Mouse (Mus musculus) C2C12 (cell line): ENCODE results near the gene Sypl. TPM values are rescaled to one million over a fixed set of nuclear protein-coding genes. Genes with fewer than 3 reads are reported as not detected.
"Not testable (repeated sequence)": the region's sequence is repeated elsewhere in the genome, so short reads cannot be mapped to it uniquely, and the experiment has no call there.

Experiments
- H3K27me3 ChIP-seq: one replicate; pipeline ENCODE4 v1.6.1; 2011; ENCODE audit not compliant: control insufficient read depth, insufficient read depth, insufficient read length
- H3K36me3 ChIP-seq: one replicate; pipeline ENCODE4 v1.6.1; 2011; ENCODE audit not compliant: control insufficient read depth, insufficient read depth
- H3K4me3 ChIP-seq: one replicate; pipeline ENCODE4 v1.5.1; 2011; ENCODE audit warnings: mild to moderate bottlenecking, control low read depth; ENCODE audit not compliant: poor library complexity, insufficient read depth, severe bottlenecking
- H3K79me2 ChIP-seq: one replicate; pipeline ENCODE4 v1.6.1; 2011; ENCODE audit not compliant: control insufficient read depth, insufficient read depth
- H3K79me3 ChIP-seq: one replicate; pipeline ENCODE4 v1.6.1; 2011; ENCODE audit warnings: low read depth, control low read depth
- H3ac ChIP-seq: one replicate; pipeline ENCODE3; 2011; ENCODE audit warnings: low read depth; ENCODE audit not compliant: control insufficient read depth, insufficient read length
- CEBPB ChIP-seq: IDR thresholded peaks from one replicate; pipeline ENCODE4 v1.6.1; 2011; ENCODE audit warnings: low read depth, mild to moderate bottlenecking, control low read depth, moderate library complexity
- CTCF ChIP-seq: IDR thresholded peaks from one replicate; pipeline ENCODE4 v1.5.1; 2011; ENCODE audit not compliant: control insufficient read depth, insufficient read depth, insufficient read length
- FOSL1 ChIP-seq: IDR thresholded peaks from one replicate; pipeline ENCODE4 v1.8.0; 2011; ENCODE audit warnings: mild to moderate bottlenecking, low read length; ENCODE audit not compliant: poor library complexity, insufficient read depth, severe bottlenecking
- MAX ChIP-seq: IDR thresholded peaks from one replicate; pipeline ENCODE4 v1.6.1; 2011; ENCODE audit warnings: mild to moderate bottlenecking, control low read depth
- MYOD1 ChIP-seq: IDR thresholded peaks from one replicate; pipeline ENCODE4 v1.6.1; 2011; ENCODE audit warnings: low read depth; ENCODE audit not compliant: control insufficient read depth, insufficient read length
- MYOG ChIP-seq: IDR thresholded peaks from one replicate; pipeline ENCODE4 v1.6.1; 2011; ENCODE audit not compliant: control insufficient read depth, insufficient read length; ENCODE audit errors: extremely low read depth
- USF1 ChIP-seq: IDR thresholded peaks from one replicate; pipeline ENCODE4 v1.6.1; 2011; ENCODE audit warnings: low read depth, mild to moderate bottlenecking, control low read depth, moderate library complexity
- polyA plus RNA-seq: library from polyadenylated mRNA; unstranded; fragments of >200 nt; fragmentation: generic; extraction: Trizol; gene quantifications from one replicate; pipeline ENCODE4 v1.2.1, GENCODE M21; 2012; ENCODE audit warnings: missing spikeins

Sypl gene
- polyA plus RNA-seq, 1 experiment = 37.0 TPM

- H3K79me3 ChIP-seq = no peaks in the 10 kb centered on the region
- no peaks in the 10 kb centered on the region for H3K79me2 ChIP-seq
- TF ChIP-seq FOSL1 (no peak), CTCF (no peak), CEBPB (no peak), USF1 (no peak), MYOG (no peak), MAX (no peak), MYOD1 (no peak)
- no peak overlapping the region for H3K4me3 ChIP-seq
- no peaks in the 10 kb centered on the region for H3K27me3 ChIP-seq
- no peak overlapping the region for H3ac ChIP-seq
- H3K36me3 ChIP-seq = no peaks in the 10 kb centered on the region
Measured at GRCm38 (mm10) chr12:32998766-32999165, 45.1 kb downstream of the Sypl start.

- H3K27me3 ChIP-seq, H3K4me3 ChIP-seq, H3K79me3 ChIP-seq, H3K79me2 ChIP-seq, H3ac ChIP-seq, H3K36me3 ChIP-seq: not testable (repeated sequence)
Measured at GRCm38 (mm10) chr12:32999778-33000177, 46.1 kb downstream of the Sypl start.

GRCm38 (mm10) chr12:33000402-33000801 lies 46.7 kb downstream of the Sypl start:
- H3K79me3 ChIP-seq = no peaks in the 10 kb centered on the region
- no peak for TF ChIP-seq CTCF
- TF ChIP-seq CEBPB = no peak
- TF ChIP-seq MAX = no peak
- TF ChIP-seq FOSL1 = no peak
- no peak for TF ChIP-seq MYOG
- H3K27me3 ChIP-seq = no peaks in the 10 kb centered on the region
- no peak overlapping the region for H3ac ChIP-seq
- no peaks in the 10 kb centered on the region for H3K79me2 ChIP-seq
- no peak overlapping the region for H3K4me3 ChIP-seq
- no peaks in the 10 kb centered on the region for H3K36me3 ChIP-seq

- Histone ChIP-seq H3ac (no peak overlapping the region), H3K79me3 (no peaks in the 10 kb centered on the region), H3K4me3 (no peak overlapping the region), H3K79me2 (no peaks in the 10 kb centered on the region), H3K36me3 (no peaks in the 10 kb centered on the region), H3K27me3 (no peaks in the 10 kb centered on the region)
- TF ChIP-seq CTCF (no peak), FOSL1 (no peak), USF1 (no peak), CEBPB (no peak), MAX (no peak)
Measured at GRCm38 (mm10) chr12:33003339-33003965, 49.8 kb downstream of the Sypl start.

- no peak overlapping the region for H3ac ChIP-seq
- H3K79me3 ChIP-seq = no peaks in the 10 kb centered on the region
- H3K4me3 ChIP-seq = no peak overlapping the region
- H3K27me3 ChIP-seq = no peaks in the 10 kb centered on the region
- TF ChIP-seq MAX = no peak
- H3K36me3 ChIP-seq = no peaks in the 10 kb centered on the region
- H3K79me2 ChIP-seq = no peaks in the 10 kb centered on the region
Measured at GRCm38 (mm10) chr12:33005858-33006257, 52.2 kb downstream of the Sypl start.

- H3K4me3 ChIP-seq = no peak overlapping the region
- no peak overlapping the region for H3ac ChIP-seq
- H3K79me3 ChIP-seq = no peaks in the 10 kb centered on the region
- H3K27me3 ChIP-seq = no peaks in the 10 kb centered on the region
- TF ChIP-seq MAX (no peak), MYOD1 (no peak), CTCF (no peak), CEBPB (no peak), FOSL1 (no peak)
- H3K79me2 ChIP-seq = no peaks in the 10 kb centered on the region
- H3K36me3 ChIP-seq = no peaks in the 10 kb centered on the region
Measured at GRCm38 (mm10) chr12:33007176-33007575, 53.5 kb downstream of the Sypl start.

- no peak overlapping the region for H3K4me3 ChIP-seq
- TF ChIP-seq MAX = no peak
- no peak for TF ChIP-seq MYOD1
- no peak for TF ChIP-seq USF1
- no peak for TF ChIP-seq MYOG
- TF ChIP-seq CTCF = no peak
- TF ChIP-seq FOSL1 = no peak
- no peak for TF ChIP-seq CEBPB
- no peaks in the 10 kb centered on the region for H3K79me2 ChIP-seq
- no peak overlapping the region for H3ac ChIP-seq
- H3K79me3 ChIP-seq = no peaks in the 10 kb centered on the region
- H3K27me3 ChIP-seq = no peaks in the 10 kb centered on the region
- no peaks in the 10 kb centered on the region for H3K36me3 ChIP-seq
Measured at GRCm38 (mm10) chr12:33008305-33009110, 54.8 kb downstream of the Sypl start.
